Mouse (Mus musculus) myocyte (in vitro differentiated cells): ENCODE measurements around the gene Iqcf3. TPM values are rescaled to one million over a fixed set of nuclear protein-coding genes. Genes with fewer than 3 reads are reported as not detected.

Source experiments
- H3K27me3 ChIP-seq: one replicate; pipeline ENCODE4 v1.6.1; 2011; ENCODE audit not compliant: control insufficient read depth, insufficient read depth, insufficient read length
- H3K36me3 ChIP-seq: one replicate; pipeline ENCODE4 v1.6.1; 2011; ENCODE audit not compliant: control insufficient read depth, insufficient read depth
- H3K4me2 ChIP-seq: one replicate; pipeline ENCODE4 v1.6.1; 2011; ENCODE audit warnings: low read depth, control low read depth
- H3K4me3 ChIP-seq: one replicate; pipeline ENCODE4 v1.5.1; 2011; ENCODE audit warnings: mild to moderate bottlenecking, control low read depth, moderate library complexity
- H3K79me2 ChIP-seq: one replicate; pipeline ENCODE4 v1.6.1; 2011; ENCODE audit not compliant: control insufficient read depth, insufficient read depth
- H3ac ChIP-seq: one replicate; pipeline ENCODE4 v1.6.1; 2011; ENCODE audit not compliant: control insufficient read depth, insufficient read length
- CEBPB ChIP-seq: IDR thresholded peaks from 2 replicates; pipeline ENCODE4 v1.6.1; 2011; ENCODE audit warnings: mild to moderate bottlenecking, moderate library complexity; ENCODE audit not compliant: poor library complexity, insufficient read depth, severe bottlenecking
- E2F4 ChIP-seq: IDR thresholded peaks from one replicate; pipeline ENCODE4 v1.6.1; 2011; ENCODE audit warnings: mild to moderate bottlenecking, control low read depth, moderate library complexity; ENCODE audit not compliant: insufficient read depth
- MAX ChIP-seq: IDR thresholded peaks from one replicate; pipeline ENCODE4 v1.6.1; 2011; ENCODE audit warnings: low read depth, mild to moderate bottlenecking, control low read depth
- MYOD1 ChIP-seq, 3 experiments: IDR thresholded peaks; one replicate each; pipeline ENCODE4 v1.6.1; 2011; ENCODE audit warnings: control low read depth in 2 of 3, low read depth in 2 of 3, mild to moderate bottlenecking in 2 of 3, moderate library complexity in 1 of 3; ENCODE audit not compliant: insufficient read length in 2 of 3, control insufficient read depth in 1 of 3
- MYOG ChIP-seq, 3 experiments: IDR thresholded peaks; one replicate each; pipeline ENCODE4 v1.6.1; 2011; ENCODE audit warnings: control low read depth in 2 of 3, low read depth in 2 of 3, mild to moderate bottlenecking in 2 of 3; ENCODE audit not compliant: insufficient read length in 2 of 3, control insufficient read depth in 1 of 3, insufficient read depth in 1 of 3
- POLR2A ChIP-seq: IDR thresholded peaks from one replicate; pipeline ENCODE4 v1.6.1; 2011; ENCODE audit warnings: low read depth, mild to moderate bottlenecking, control low read depth, moderate library complexity; ENCODE audit not compliant: insufficient read length
- POLR2AphosphoS2 ChIP-seq: IDR thresholded peaks from one replicate; pipeline ENCODE4 v1.6.1; 2011; ENCODE audit warnings: low read depth, control low read depth; ENCODE audit not compliant: insufficient read length
- REST ChIP-seq: IDR thresholded peaks from one replicate; pipeline ENCODE4 v1.6.1; 2011; ENCODE audit warnings: mild to moderate bottlenecking, control low read depth, moderate library complexity; ENCODE audit not compliant: insufficient read depth, insufficient read length
- SRF ChIP-seq: IDR thresholded peaks from one replicate; pipeline ENCODE4 v1.6.1; 2011; ENCODE audit warnings: low read depth; ENCODE audit not compliant: control insufficient read depth, insufficient read length
- TCF12 ChIP-seq: IDR thresholded peaks from one replicate; pipeline ENCODE4 v1.6.1; 2011; ENCODE audit warnings: mild to moderate bottlenecking, control low read depth; ENCODE audit not compliant: poor library complexity, insufficient read depth, severe bottlenecking
- TCF3 ChIP-seq: IDR thresholded peaks from one replicate; pipeline ENCODE4 v1.6.1; 2011; ENCODE audit warnings: low read depth, control low read depth; ENCODE audit not compliant: insufficient read length
- USF1 ChIP-seq: IDR thresholded peaks from one replicate; pipeline ENCODE4 v1.6.1; 2011; ENCODE audit warnings: low read depth, mild to moderate bottlenecking, control low read depth, moderate library complexity
- polyA plus RNA-seq: library from polyadenylated mRNA; unstranded; fragments of >200 nt; fragmentation: generic; extraction: Trizol; gene quantifications from one replicate; pipeline ENCODE4 v1.2.1, GENCODE M21; 2012; ENCODE audit warnings: missing spikeins

Iqcf3 gene
- polyA plus RNA-seq, 1 experiment, result not detected

- Histone ChIP-seq H3K27me3 (no peaks in the 10 kb centered on the region), H3K4me2 (no peak overlapping the region), H3K36me3 (no peaks in the 10 kb centered on the region), H3K79me2 (no peaks in the 10 kb centered on the region), H3K4me3 (no peak overlapping the region), H3ac (no peak overlapping the region)
- no peak for TF ChIP-seq CEBPB
- TF ChIP-seq TCF3, result no peak
- no peak for TF ChIP-seq MYOD1 (IDR thresholded peaks at IDR 0.05; ENCODE audit: control insufficient read depth in 1 of 3, insufficient read length in 2 of 3, low read depth in 2 of 3)
- TF ChIP-seq MYOG (IDR thresholded peaks at IDR 0.05; ENCODE audit: control insufficient read depth in 1 of 3, insufficient read depth in 1 of 3, insufficient read length in 2 of 3, low read depth in 2 of 3), result no peak
- no peak for TF ChIP-seq REST
- TF ChIP-seq TCF12, result no peak
- TF ChIP-seq E2F4, result no peak
Measured at GRCm38 (mm10) chr9:106592158-106592557, 30.7 kb upstream of the Iqcf3 start.

- Histone ChIP-seq H3K4me2 (no peak overlapping the region), H3ac (no peak overlapping the region), H3K79me2 (no peaks in the 10 kb centered on the region), H3K27me3 (peaks cover 4% of the 10 kb centered on the region), H3K36me3 (no peaks in the 10 kb centered on the region), H3K4me3 (no peak overlapping the region)
- TF ChIP-seq USF1, result no peak
- TF ChIP-seq MYOD1 (IDR thresholded peaks at IDR 0.05; ENCODE audit: control insufficient read depth in 1 of 3, insufficient read length in 2 of 3, low read depth in 2 of 3), result no peak
- no peak for TF ChIP-seq CEBPB
- TF ChIP-seq POLR2A, result no peak
- no peak for TF ChIP-seq MAX
- TF ChIP-seq MYOG (IDR thresholded peaks at IDR 0.05; ENCODE audit: control insufficient read depth in 1 of 3, insufficient read depth in 1 of 3, insufficient read length in 2 of 3, low read depth in 2 of 3), result no peak
- TF ChIP-seq TCF12, result no peak
- TF ChIP-seq POLR2AphosphoS2, result no peak
- no peak for TF ChIP-seq SRF
- no peak for TF ChIP-seq REST
- no peak for TF ChIP-seq TCF3
- TF ChIP-seq E2F4, result no peak
Measured at GRCm38 (mm10) chr9:106582552-106582951, 21.1 kb upstream of the Iqcf3 start.

- H3K27me3 ChIP-seq, result peaks cover 4% of the 10 kb centered on the region
- no peak overlapping the region for H3K4me2 ChIP-seq
- H3ac ChIP-seq, result no peak overlapping the region
- TF ChIP-seq CEBPB, result no peak
- TF ChIP-seq MAX, result no peak
- TF ChIP-seq POLR2A, result no peak
- TF ChIP-seq REST, result no peak
- TF ChIP-seq TCF3, result no peak
- TF ChIP-seq USF1, result no peak
- TF ChIP-seq POLR2AphosphoS2, result no peak
- TF ChIP-seq TCF12, result no peak
- TF ChIP-seq MYOD1 (IDR thresholded peaks at IDR 0.05; ENCODE audit: control insufficient read depth in 1 of 3, insufficient read length in 2 of 3, low read depth in 2 of 3), result no peak
- TF ChIP-seq MYOG (IDR thresholded peaks at IDR 0.05; ENCODE audit: control insufficient read depth in 1 of 3, insufficient read depth in 1 of 3, insufficient read length in 2 of 3, low read depth in 2 of 3), result no peak
- TF ChIP-seq E2F4, result no peak
- TF ChIP-seq SRF, result no peak
- H3K79me2 ChIP-seq, result no peaks in the 10 kb centered on the region
- H3K36me3 ChIP-seq, result no peaks in the 10 kb centered on the region
- H3K4me3 ChIP-seq, result no peak overlapping the region
Measured at GRCm38 (mm10) chr9:106580016-106580415, 18.6 kb upstream of the Iqcf3 start.

- TF ChIP-seq TCF12 (no peak), E2F4 (no peak), POLR2A (no peak), MAX (no peak), USF1 (no peak), MYOD1 (IDR thresholded peaks at IDR 0.05; ENCODE audit: control insufficient read depth in 1 of 3, insufficient read length in 2 of 3, low read depth in 2 of 3) (no peak), MYOG (IDR thresholded peaks at IDR 0.05; ENCODE audit: control insufficient read depth in 1 of 3, insufficient read depth in 1 of 3, insufficient read length in 2 of 3, low read depth in 2 of 3) (no peak), REST (no peak), TCF3 (no peak), POLR2AphosphoS2 (no peak), CEBPB (no peak), SRF (no peak)
- Histone ChIP-seq H3K4me2 (no peak overlapping the region), H3K4me3 (no peak overlapping the region), H3K27me3 (peaks cover 4% of the 10 kb centered on the region), H3K36me3 (no peaks in the 10 kb centered on the region), H3K79me2 (no peaks in the 10 kb centered on the region), H3ac (no peak overlapping the region)
Measured at GRCm38 (mm10) chr9:106576112-106576511, 14.7 kb upstream of the Iqcf3 start.

GRCm38 (mm10) chr9:106573366-106573765 lies 11.9 kb upstream of the Iqcf3 start:
- Histone ChIP-seq H3K4me2 (no peak overlapping the region), H3K36me3 (no peaks in the 10 kb centered on the region), H3K79me2 (no peaks in the 10 kb centered on the region), H3K4me3 (no peak overlapping the region), H3ac (no peak overlapping the region), H3K27me3 (peaks cover 2% of the 10 kb centered on the region)
- TF ChIP-seq MAX (no peak), USF1 (no peak), REST (no peak), TCF12 (no peak), E2F4 (no peak), TCF3 (no peak), MYOD1 (IDR thresholded peaks at IDR 0.05; ENCODE audit: control insufficient read depth in 1 of 3, insufficient read length in 2 of 3, low read depth in 2 of 3) (no peak), SRF (no peak), MYOG (IDR thresholded peaks at IDR 0.05; ENCODE audit: control insufficient read depth in 1 of 3, insufficient read depth in 1 of 3, insufficient read length in 2 of 3, low read depth in 2 of 3) (no peak), POLR2A (no peak), POLR2AphosphoS2 (no peak), CEBPB (no peak)
